Mouse (Mus musculus) midbrain, postnatal 0 days (tissue): ENCODE data around the gene Pacrg. TPM values are rescaled to one million over a fixed set of nuclear protein-coding genes. Genes with fewer than 3 reads are reported as not detected.

Experiments
- ATAC-seq: fragments of 200-750 bp; cut with Nextera tagmentation; 2 replicates; pipeline ENCODE4 v1.8.0; 2017; ENCODE audit warnings: moderate number of reproducible peaks, mild to moderate bottlenecking, moderate TSS enrichment, moderate library complexity; ENCODE audit not compliant: low FRiP score
- DNase-seq: peaks from one replicate; pipeline ENCODE4 v3.0.0-alpha.2; 2015; ENCODE audit warnings: low spot score
- H3K27ac ChIP-seq: fragments of 300-500 bp; sonication (generic); 2 replicates; pipeline ENCODE4 v1.5.1; 2014; ENCODE audit warnings: low read depth, mild to moderate bottlenecking, low read length, mixed read lengths
- H3K27me3 ChIP-seq: fragments of 300-500 bp; sonication (generic); 2 replicates; pipeline ENCODE4 v1.6.1; 2014; ENCODE audit warnings: low read length, control low read depth, mixed read lengths; ENCODE audit not compliant: insufficient read depth
- H3K36me3 ChIP-seq: fragments of 300-500 bp; sonication (generic); 2 replicates; pipeline ENCODE4 v1.6.1; 2014; ENCODE audit warnings: low read length, control low read depth, mixed read lengths; ENCODE audit not compliant: insufficient read depth
- H3K4me1 ChIP-seq: fragments of 300-500 bp; sonication (generic); 2 replicates; pipeline ENCODE4 v1.6.1; 2014; ENCODE audit warnings: mild to moderate bottlenecking, control low read depth, antibody characterized with exemption, low read length, mixed read lengths; ENCODE audit not compliant: insufficient read depth
- H3K4me2 ChIP-seq: fragments of 300-500 bp; sonication (generic); 2 replicates; pipeline ENCODE4 v1.6.1; 2014; ENCODE audit warnings: low read depth, mild to moderate bottlenecking, low read length, mixed read lengths; ENCODE audit not compliant: poor library complexity, severe bottlenecking
- H3K4me3 ChIP-seq: fragments of 300-500 bp; sonication (generic); 2 replicates; pipeline ENCODE4 v1.5.1; 2014; ENCODE audit warnings: low read depth, mild to moderate bottlenecking, low read length, moderate library complexity
- H3K9ac ChIP-seq: fragments of 300-500 bp; sonication (generic); replicated peaks from 2 replicates; pipeline ENCODE4 v1.6.1; 2014; ENCODE audit warnings: mild to moderate bottlenecking, low read length, moderate library complexity, mixed read lengths; ENCODE audit not compliant: poor library complexity, severe bottlenecking
- H3K9me3 ChIP-seq: fragments of 300-500 bp; sonication (generic); 2 replicates; pipeline ENCODE4 v1.6.1; 2016; ENCODE audit warnings: low read length, control low read depth
- CTCF ChIP-seq: IDR thresholded peaks from 2 replicates; pipeline ENCODE4 v1.5.1; 2016; ENCODE audit warnings: antibody characterized with exemption, mild to moderate bottlenecking
- WGBS: fragments of 180-500 bp; shearing (Covaris S2); extraction: QIAGEN DNeasy Blood & Tissue Kit; methylation state at CpG from one replicate; pipeline ENCODE4 v1.1.7; 2014; 5-methylcytosine and 5-hydroxymethylcytosine counted together
- polyA plus RNA-seq: library from polyadenylated mRNA; unstranded; fragments of >200 nt; fragmentation: Nextera tagmentation; extraction: Ambion mirVana; gene quantifications from 2 replicates; pipeline ENCODE4 v1.2.1, GENCODE M21; 2015
- total RNA-seq: library from RNA; depleted of rRNA; stranded (reverse); fragments of >200 nt; gene quantifications from 2 replicates; pipeline ENCODE4 v1.2.3, GENCODE M21; 2014

Gene Pacrg
- total and polyA plus RNA-seq, 2 experiments from 2014 or later, result 14.6 to 23.0 TPM

DNA sequence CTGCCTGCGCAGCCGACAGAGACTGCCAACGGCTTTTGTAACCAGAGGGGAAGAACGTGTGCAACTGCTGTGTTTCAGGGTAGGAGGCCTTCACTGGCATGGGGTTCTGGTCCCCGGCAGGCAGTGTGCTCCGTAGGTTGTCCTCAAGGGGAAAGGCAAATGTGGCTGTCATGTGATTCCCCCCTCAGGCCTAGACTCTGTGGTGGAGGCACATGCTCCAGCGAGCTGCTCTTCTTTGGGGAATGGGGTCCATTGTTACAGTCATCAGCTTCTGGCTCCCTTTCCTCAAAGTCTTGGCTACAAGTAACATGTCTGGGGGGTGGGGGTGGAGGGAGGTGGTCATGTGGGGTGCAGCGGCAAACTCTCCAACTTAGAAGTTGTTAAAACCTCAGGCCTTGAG, 400.3 kb downstream of the Pacrg start:
- Histone ChIP-seq H3K4me3 (no peak overlapping the region), H3K4me1 (peaks cover 6% of the 10 kb centered on the region; the same call in 1 of the 2 replicates), H3K4me2 (no peak overlapping the region), H3K9me3 (no peaks in the 10 kb centered on the region), H3K27me3 (no peaks in the 10 kb centered on the region), H3K27ac (no peak overlapping the region), H3K36me3 (no peaks in the 10 kb centered on the region), H3K9ac (no peak overlapping the region)
- TF ChIP-seq CTCF, result no peak
- WGBS, result 48% methylated on average over 8 of the region's 8 CpGs
- ATAC-seq (no peak), DNase-seq (peak; percentile 47)

DNA sequence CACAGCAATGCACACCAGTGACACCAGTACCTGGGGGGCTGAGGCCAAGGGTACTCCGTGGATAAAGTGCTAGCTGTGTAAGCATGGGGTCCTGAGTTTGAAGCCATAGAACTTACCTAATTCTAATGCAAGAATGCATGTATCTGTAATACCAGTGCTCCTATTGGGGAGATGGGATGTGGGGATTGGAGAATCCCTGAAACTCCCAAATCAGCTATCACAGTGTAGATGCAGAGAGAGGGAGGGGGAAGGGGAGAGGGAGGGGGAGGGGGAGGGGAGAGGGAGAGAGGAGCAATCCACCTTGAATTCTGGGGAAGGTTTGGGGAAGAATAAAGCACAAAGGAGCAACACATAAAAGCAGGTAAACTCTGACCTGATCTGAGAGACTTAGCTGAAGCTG, 405.2 kb downstream of the Pacrg start:
- no peak overlapping the region for H3K4me3 ChIP-seq
- 0 out of 2 replicates have a peak, but pooled peaks cover 2% of the 10 kb centered on the region for H3K4me1 ChIP-seq
- no peak for DNase-seq
- no peaks in the 10 kb centered on the region for H3K36me3 ChIP-seq
- 65% methylated on average over 1 of the region's 1 CpGs for WGBS
- ATAC-seq, result no peak
- H3K9me3 ChIP-seq, result no peaks in the 10 kb centered on the region
- H3K9ac ChIP-seq, result no peak overlapping the region
- TF ChIP-seq CTCF, result no peak
- H3K27ac ChIP-seq, result no peak overlapping the region
- H3K27me3 ChIP-seq, result no peaks in the 10 kb centered on the region
- no peak overlapping the region for H3K4me2 ChIP-seq

DNA sequence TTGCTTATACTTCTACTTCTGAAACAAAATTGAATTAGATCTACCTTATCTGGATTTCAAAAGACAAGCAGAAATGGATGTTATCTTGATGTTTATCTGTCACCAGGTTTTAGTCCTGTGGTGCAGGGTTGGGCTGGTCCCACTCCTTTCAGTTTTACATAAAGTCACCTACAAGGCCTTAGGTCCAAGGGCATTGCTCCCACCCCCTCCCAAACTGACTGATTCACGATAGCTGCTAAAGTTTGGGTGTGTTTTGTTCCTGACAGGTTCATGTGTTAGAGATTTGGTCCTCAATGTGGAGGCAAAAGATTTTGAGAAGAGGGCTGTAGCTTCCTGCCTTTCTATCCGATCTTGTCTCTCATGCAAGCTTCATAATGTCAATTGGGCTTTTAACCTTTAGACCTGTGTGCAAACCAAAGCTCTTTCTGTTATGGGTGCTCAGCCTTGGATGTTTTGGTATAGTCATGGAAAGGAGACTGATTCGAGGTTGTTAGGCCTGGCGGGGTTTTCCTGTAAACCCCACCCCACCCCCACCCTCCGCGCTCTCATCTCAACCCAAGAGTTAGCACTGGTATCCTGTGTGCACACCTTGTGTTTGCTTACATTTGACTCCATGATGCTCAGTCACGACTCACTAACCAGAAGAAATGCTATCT, 407.5 kb downstream of the Pacrg start:
- Histone ChIP-seq H3K9me3 (no peaks in the 10 kb centered on the region), H3K4me2 (no peak overlapping the region), H3K27me3 (no peaks in the 10 kb centered on the region), H3K9ac (no peak overlapping the region), H3K36me3 (no peaks in the 10 kb centered on the region), H3K4me1 (no peaks in the 10 kb centered on the region), H3K27ac (no peak overlapping the region), H3K4me3 (no peak overlapping the region)
- ATAC-seq (no peak), DNase-seq (no peak)
- TF ChIP-seq CTCF, result no peak
- WGBS, result 93% methylated on average over 7 of the region's 7 CpGs

DNA sequence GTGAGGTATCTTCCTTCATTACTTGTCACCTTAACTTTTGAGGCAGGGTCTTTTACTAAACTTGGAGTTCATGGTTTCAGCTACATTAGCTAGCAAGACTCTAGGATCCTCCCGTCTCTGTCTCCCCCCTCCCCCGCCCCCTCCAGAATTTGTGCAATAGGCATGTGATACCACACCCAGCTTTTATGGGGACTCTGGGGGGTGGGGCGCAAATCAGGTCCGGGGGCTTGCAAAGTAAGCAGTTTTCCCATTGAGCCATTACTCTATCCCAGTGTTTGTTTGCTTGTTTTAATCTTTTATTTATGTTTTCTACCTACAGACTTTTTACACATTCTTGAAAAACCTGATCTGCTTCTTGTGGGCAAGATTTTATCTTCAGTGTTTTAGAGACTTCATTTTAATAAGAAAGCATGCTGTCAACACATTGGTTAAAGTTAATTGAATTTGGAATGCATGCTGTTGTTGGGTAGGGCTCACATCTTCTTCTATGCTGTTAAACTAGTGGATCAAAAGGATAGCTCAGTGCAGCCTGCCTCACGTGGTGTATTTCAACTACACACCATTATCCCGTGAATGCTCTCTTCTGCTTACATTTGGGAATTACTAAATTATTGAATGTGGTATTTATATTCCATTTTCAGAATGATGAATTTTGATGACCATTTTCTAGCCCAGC, 408.1 kb downstream of the Pacrg start:
- Histone ChIP-seq H3K4me1 (no peaks in the 10 kb centered on the region), H3K27me3 (no peaks in the 10 kb centered on the region), H3K4me3 (no peak overlapping the region), H3K4me2 (no peak overlapping the region), H3K9me3 (no peaks in the 10 kb centered on the region), H3K36me3 (no peaks in the 10 kb centered on the region), H3K9ac (no peak overlapping the region), H3K27ac (no peak overlapping the region)
- WGBS, result 63% methylated on average over 6 of the region's 6 CpGs
- DNase-seq (no peak), ATAC-seq (no peak)
- TF ChIP-seq CTCF, result no peak

DNA sequence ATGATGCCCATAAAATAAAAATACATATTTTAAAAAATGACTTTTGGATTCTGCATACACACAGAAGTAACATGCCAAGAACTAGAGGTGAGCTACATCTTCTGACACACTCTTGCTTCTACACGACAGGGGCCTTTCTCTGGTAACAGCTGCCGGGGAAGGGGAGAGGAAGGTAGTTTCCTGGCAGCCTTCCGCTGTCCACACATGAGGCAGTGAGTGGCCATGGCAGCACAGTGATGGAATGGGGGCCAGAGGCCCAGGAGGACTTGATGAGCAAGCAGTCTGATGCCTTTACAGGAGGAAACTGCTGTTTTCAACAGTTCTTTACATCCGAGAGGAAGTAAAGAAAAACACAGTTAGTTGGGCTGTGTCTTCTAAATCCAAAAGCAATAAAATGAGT, 409.3 kb downstream of the Pacrg start:
- ATAC-seq, result no peak

DNA sequence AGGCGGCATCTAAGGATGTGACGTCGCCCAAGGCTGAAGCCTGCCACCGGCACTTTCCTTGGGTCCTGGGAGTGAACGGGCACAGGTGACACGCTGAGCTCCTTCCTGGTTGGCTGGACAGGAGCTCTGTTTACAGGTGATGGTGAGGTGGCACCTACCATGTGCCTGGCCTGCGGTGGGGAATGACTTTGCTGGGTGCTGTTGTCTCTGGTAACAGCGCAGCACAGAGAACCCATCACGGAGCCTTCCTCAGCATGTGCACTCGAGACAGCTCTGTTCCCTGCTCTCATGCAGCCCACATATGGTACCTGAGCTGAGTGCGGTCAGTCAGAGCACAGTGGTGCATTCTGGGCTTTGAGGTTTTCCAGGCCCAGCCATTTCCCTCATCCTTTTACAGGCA, 410.7 kb downstream of the Pacrg start:
- ATAC-seq (no peak), DNase-seq (no peak)
- no peaks in the 10 kb centered on the region for H3K27me3 ChIP-seq
- H3K27ac ChIP-seq, result no peak overlapping the region
- H3K9ac ChIP-seq, result no peak overlapping the region
- no peaks in the 10 kb centered on the region for H3K4me1 ChIP-seq
- no peaks in the 10 kb centered on the region for H3K36me3 ChIP-seq
- no peak for TF ChIP-seq CTCF
- no peak overlapping the region for H3K4me2 ChIP-seq
- no peak overlapping the region for H3K4me3 ChIP-seq
- H3K9me3 ChIP-seq, result no peaks in the 10 kb centered on the region
- WGBS, result 91% methylated on average over 11 of the region's 11 CpGs

More for the DNA sequence above, 409.3 kb downstream of the Pacrg start:
- H3K4me1 ChIP-seq, result no peaks in the 10 kb centered on the region
- no peak for TF ChIP-seq CTCF
- DNase-seq, result no peak
- H3K9ac ChIP-seq, result no peak overlapping the region
- H3K4me2 ChIP-seq, result no peak overlapping the region
- no peak overlapping the region for H3K4me3 ChIP-seq
- WGBS, result 90% methylated on average over 4 of the region's 4 CpGs
- H3K27me3 ChIP-seq, result no peaks in the 10 kb centered on the region
- H3K36me3 ChIP-seq, result no peaks in the 10 kb centered on the region
- no peaks in the 10 kb centered on the region for H3K9me3 ChIP-seq
- no peak overlapping the region for H3K27ac ChIP-seq
